Mouse (Mus musculus): Measurements from ENCODE around the gene Plxnc1. TPM values are rescaled to one million over a fixed set of nuclear protein-coding genes. Genes with fewer than 3 reads are reported as not detected.
A peak's percentile ranks its signal among the peaks of the same experiment; 100 is the strongest.

The Plxnc1 gene
- polyA plus RNA-seq, 1 experiment from 2014 or later, result 2.5 TPM

DNA sequence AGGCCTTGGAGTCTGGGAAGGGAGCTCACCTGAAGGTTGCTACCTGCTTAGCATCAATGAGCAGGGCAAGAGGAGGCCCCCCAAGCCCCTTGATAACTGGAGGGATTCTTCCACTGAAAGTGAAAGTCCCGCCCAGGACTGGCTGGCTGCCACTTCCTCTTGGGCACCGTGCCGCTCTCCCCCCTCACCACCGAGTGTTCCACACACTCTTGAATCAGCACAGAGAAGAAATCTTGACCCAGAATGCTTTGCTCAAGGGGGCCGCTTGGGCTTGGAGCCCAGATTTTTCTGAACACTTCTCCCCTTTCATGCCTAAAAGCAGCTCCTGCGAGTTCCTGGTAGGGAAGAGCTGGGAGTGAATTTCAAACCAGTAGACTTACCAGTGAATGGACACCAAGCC lies 115.2 kb downstream of the Plxnc1 start:
- no peaks in the 10 kb centered on the region; the same call in 1 of the 2 replicates for H3K27me3 ChIP-seq
- ATAC-seq (ENCODE audit: insufficient number of reproducible peaks, low FRiP score, low TSS enrichment, low read depth), result peak; percentile 86
- H3K4me3 ChIP-seq (replicated peaks), result no peak overlapping the region
- H3K27ac ChIP-seq (replicated peaks), result peak overlapping the region; percentile 80
- peaks cover 47% of the 10 kb centered on the region for H3K4me1 ChIP-seq
- WGBS, result 16% methylated on average over 6 of the region's 6 CpGs
- H3K36me3 ChIP-seq, result no peaks in the 10 kb centered on the region
- no peaks in the 10 kb centered on the region for H3K9me3 ChIP-seq (replicated peaks)
- H3K9ac ChIP-seq, result no peak overlapping the region
- H3K4me2 ChIP-seq (replicated peaks), result peak overlapping the region; percentile 31

DNA sequence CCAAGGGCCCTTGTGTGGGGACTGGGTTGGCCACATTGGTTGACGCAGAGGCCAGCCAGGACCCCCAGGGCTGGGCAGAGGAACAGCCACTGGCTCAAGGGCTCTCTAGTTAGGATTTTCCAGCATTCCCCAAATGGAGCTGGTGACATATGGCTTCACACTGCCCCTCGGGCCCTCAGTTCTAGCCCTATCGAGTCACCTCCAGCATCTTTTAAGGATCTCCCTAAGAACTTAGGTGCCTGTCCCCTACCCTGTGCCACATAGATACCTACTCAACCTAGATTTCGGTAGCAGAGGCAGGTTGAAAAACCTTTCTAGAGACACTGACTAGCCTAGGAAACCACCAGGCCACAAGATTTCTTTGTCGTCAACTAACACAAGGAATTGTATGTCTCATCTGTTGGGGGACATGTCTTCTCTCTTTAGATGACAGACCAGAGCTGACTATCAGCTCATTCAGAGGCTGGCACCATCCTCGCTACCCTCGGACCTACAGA lies 115.9 kb downstream of the Plxnc1 start:
- Histone ChIP-seq H3K27ac (replicated peaks) (peak overlapping the region; percentile 80; the same call in 1 of the 2 replicates), H3K4me1 (peaks cover 51% of the 10 kb centered on the region), H3K4me2 (replicated peaks) (peak overlapping the region; percentile 31; the same call in 1 of the 2 replicates), H3K27me3 (no peaks in the 10 kb centered on the region; the same call in 1 of the 2 replicates), H3K9me3 (replicated peaks) (no peaks in the 10 kb centered on the region), H3K9ac (no peak overlapping the region), H3K36me3 (no peaks in the 10 kb centered on the region), H3K4me3 (replicated peaks) (no peak overlapping the region)
- no peak for ATAC-seq (ENCODE audit: insufficient number of reproducible peaks, low FRiP score, low TSS enrichment, low read depth)
- WGBS, result 86% methylated on average over 7 of the region's 7 CpGs

DNA sequence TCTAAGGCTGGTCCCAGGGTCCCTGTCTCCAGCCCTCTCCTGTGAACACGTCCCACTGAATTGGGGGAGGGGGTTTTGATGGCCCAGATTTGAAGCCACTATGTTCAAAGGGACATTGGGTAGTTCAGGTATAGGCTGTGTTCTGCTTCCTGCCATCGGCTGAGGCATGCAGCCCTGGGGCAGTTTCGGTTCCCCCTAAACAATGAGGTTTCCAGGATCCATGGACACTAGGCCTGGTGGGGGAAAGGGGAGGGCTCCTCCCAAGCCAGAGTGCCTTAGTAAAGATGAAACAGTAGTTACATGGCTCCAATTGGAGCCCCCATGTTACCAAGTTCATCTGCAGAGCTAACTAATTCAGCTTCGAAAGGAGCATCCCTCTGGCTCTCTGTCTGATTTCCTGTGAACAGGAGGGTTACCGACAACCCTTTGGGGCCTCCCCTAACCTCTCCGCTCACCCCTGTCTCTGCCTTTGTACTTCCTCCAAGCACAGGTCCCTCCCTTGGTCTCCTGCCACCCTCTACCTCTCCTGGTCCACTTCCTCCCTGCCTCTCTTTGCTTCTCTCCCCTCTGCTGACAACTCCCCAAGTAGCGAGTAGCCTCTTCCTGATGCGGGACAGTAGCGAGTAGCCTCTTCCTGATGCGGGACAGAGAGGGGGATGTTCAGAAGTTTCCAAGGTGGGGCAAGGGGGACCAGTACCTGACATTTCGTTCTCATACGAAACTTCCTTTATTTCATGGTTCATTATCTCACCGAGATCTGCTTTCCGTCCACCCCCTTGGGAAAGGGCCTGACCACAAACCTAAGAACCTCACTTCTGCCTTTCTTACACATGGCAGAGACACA lies 116.5 kb downstream of the Plxnc1 start:
- no peaks in the 10 kb centered on the region for H3K36me3 ChIP-seq
- H3K4me2 ChIP-seq (replicated peaks), result no peak overlapping the region
- no peaks in the 10 kb centered on the region; the same call in 1 of the 2 replicates for H3K27me3 ChIP-seq
- no peaks in the 10 kb centered on the region for H3K9me3 ChIP-seq (replicated peaks)
- WGBS, result 75% methylated on average over 14 of the region's 14 CpGs
- peaks cover 58% of the 10 kb centered on the region for H3K4me1 ChIP-seq
- no peak overlapping the region for H3K4me3 ChIP-seq (replicated peaks)
- H3K27ac ChIP-seq (replicated peaks), result no peak overlapping the region
- ATAC-seq (ENCODE audit: insufficient number of reproducible peaks, low FRiP score, low TSS enrichment, low read depth), result no peak
- no peak overlapping the region for H3K9ac ChIP-seq

DNA sequence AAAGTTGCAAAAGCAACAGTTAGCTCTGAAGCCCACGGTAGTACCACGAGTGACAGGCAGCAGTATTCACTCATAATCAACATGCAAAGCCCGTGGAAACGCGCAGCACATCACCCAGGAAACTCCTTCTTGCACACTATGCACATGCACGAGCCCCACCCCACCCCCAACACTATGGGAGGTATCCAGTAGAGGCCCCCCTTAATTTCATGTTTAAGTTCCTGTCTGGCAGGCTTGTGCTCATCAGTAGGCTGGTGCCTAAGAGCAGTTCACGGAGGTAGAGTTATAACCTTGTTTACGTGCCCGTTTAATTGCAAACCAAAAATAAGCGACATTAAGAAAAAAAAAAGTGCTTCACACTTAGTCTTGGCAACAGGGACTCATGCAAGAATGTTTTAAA lies 117.3 kb downstream of the Plxnc1 start:
- Histone ChIP-seq H3K4me3 (replicated peaks) (no peak overlapping the region), H3K27ac (replicated peaks) (no peak overlapping the region), H3K4me1 (peaks cover 58% of the 10 kb centered on the region), H3K36me3 (no peaks in the 10 kb centered on the region), H3K9me3 (replicated peaks) (no peaks in the 10 kb centered on the region), H3K27me3 (no peaks in the 10 kb centered on the region; the same call in 1 of the 2 replicates), H3K4me2 (replicated peaks) (no peak overlapping the region), H3K9ac (no peak overlapping the region)
- no peak for ATAC-seq (ENCODE audit: insufficient number of reproducible peaks, low FRiP score, low TSS enrichment, low read depth)
- WGBS, result 67% methylated on average over 10 of the region's 10 CpGs

DNA sequence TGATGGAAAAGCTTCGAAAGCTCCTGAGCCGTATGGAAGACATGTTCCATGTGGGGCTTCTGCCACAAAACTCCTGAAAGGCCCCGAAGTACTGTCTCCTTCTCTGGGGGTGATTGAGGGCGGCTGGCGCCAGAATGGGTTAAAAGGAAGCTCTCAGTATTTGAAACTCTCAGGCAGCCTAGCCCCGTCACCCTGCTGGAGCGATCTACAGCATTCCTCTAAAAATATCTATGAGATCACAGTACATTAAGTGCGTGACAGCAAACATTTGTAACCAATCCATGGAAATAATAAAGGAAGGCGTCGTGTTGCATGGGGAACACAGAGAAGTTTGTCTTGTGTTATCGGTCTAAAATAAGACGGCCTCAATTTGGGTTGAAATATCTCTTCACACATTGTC lies 118.2 kb downstream of the Plxnc1 start:
- Histone ChIP-seq H3K9ac (no peak overlapping the region), H3K4me2 (replicated peaks) (no peak overlapping the region), H3K27me3 (no peaks in the 10 kb centered on the region; the same call in 1 of the 2 replicates), H3K4me1 (peaks cover 58% of the 10 kb centered on the region), H3K36me3 (no peaks in the 10 kb centered on the region), H3K9me3 (replicated peaks) (no peaks in the 10 kb centered on the region), H3K27ac (replicated peaks) (no peak overlapping the region), H3K4me3 (replicated peaks) (no peak overlapping the region)
- 45% methylated on average over 12 of the region's 12 CpGs for WGBS
- ATAC-seq (ENCODE audit: insufficient number of reproducible peaks, low FRiP score, low TSS enrichment, low read depth), result no peak

DNA sequence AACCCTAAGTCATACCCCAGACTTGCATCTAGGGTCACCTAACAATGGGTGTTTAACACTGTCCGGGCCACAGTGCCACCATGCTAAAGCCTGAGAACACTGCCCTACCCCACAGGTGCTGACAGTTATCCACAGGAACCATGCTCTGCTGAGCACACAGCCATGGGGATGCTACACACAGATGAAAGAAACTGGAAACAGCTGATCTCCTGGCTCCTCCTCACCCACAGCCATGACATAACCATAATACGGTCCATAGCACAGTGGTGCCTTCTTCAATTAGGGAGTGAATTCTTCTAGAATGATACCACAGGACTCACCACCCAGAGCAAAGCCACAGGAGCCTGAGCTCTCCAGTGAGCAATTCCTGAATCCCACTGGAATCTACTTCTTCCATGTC lies 118.7 kb downstream of the Plxnc1 start:
- Histone ChIP-seq H3K27me3 (no peaks in the 10 kb centered on the region; the same call in 1 of the 2 replicates), H3K9ac (no peak overlapping the region), H3K9me3 (replicated peaks) (no peaks in the 10 kb centered on the region), H3K27ac (replicated peaks) (no peak overlapping the region), H3K36me3 (no peaks in the 10 kb centered on the region), H3K4me1 (peaks cover 58% of the 10 kb centered on the region), H3K4me3 (replicated peaks) (no peak overlapping the region), H3K4me2 (replicated peaks) (no peak overlapping the region)
- no peak for ATAC-seq (ENCODE audit: insufficient number of reproducible peaks, low FRiP score, low TSS enrichment, low read depth)
- WGBS, result 71% methylated on average over 2 of the region's 2 CpGs

DNA sequence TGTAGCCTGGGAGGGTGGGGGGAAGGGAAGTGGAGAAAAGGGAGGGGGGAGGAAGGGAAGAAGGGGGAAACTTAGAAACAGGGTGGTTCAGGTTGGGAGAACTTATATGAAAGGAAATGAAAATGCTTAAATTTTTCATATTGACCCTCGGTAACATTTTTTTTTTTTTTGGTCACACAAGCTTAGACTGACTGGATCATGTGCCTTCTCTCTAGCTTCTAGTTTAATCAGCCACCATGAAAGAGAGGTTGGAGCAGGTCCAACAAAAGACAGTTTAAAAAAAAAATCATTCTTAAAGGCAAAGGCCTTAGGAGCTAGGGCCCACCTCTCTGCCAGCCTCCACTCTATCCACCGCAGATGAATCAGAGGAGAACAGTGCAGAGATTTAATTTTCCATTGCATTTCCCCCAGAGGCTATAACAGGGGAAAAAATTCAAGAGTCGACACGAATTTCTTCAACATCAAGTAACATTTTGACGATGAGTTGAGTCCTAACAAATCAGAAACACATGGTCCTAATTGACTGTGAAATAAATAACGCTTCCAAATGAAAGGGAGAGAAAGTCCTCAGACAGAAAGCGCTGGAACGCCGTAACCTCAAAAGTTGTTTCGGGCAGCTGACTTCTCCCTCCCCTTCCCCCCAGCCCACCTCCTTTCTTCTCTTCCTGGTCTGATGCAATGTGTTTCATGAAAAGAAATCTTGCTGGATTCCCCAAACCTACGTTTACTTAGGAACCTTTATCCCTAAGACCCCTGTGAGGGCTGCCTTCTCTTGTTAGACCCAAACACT lies 120.5 kb downstream of the Plxnc1 start:
- H3K27me3 ChIP-seq, result peaks cover 2% of the 10 kb centered on the region
- no peak overlapping the region for H3K9ac ChIP-seq
- H3K4me3 ChIP-seq (replicated peaks), result no peak overlapping the region; the same call in 1 of the 2 replicates
- peak overlapping the region; percentile 40 for H3K4me2 ChIP-seq (replicated peaks)
- H3K36me3 ChIP-seq, result no peaks in the 10 kb centered on the region
- no peaks in the 10 kb centered on the region for H3K9me3 ChIP-seq (replicated peaks)
- peak overlapping the region; percentile 88 for H3K27ac ChIP-seq (replicated peaks)
- peak; percentile 80 for ATAC-seq (ENCODE audit: insufficient number of reproducible peaks, low FRiP score, low TSS enrichment, low read depth)
- 10% methylated on average over 11 of the region's 11 CpGs for WGBS
- H3K4me1 ChIP-seq, result peaks cover 50% of the 10 kb centered on the region

DNA sequence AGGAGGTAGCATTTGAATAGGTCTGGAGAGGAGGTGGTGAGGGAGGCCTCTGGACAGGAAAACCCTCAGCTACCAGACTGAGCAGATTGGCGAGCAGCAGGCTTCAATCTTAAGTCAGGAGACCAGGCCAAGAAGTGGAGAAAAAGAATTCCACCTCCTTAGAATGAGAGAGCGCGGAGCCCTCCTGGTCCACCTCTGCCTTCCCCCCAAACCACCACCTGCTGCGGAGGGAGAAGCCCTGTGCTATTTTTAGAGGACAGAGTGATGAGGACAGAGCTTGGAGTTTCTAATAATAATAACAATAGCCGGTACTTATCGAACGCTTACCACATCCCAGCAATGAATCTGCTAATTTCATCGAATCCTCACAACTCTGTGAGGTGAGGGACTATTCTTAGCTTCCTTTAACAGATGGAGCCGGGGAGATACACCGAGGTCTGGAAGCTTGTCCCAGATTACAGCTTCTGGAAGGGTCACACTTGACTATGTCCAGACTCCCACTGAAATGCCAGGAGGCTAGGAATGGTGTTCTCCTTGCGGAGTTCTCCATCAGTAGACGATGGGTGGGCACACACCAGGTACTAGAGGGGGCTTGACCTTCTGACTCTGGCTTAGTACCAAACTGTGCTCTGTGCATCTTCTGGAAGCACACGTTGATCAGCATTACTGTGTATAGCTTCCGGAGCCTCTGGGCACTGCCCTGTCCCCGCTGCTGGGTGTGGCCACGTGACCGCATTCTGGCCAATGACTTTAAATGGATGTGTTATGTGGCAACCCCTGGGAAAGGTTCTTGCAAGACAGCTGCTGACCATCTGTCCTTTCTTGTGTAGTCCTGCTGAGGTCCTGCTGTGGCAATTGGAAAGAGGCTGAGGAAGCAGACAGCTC lies 125.6 kb downstream of the Plxnc1 start:
- ATAC-seq (ENCODE audit: insufficient number of reproducible peaks, low FRiP score, low TSS enrichment, low read depth), result no peak
- H3K27ac ChIP-seq (replicated peaks), result no peak overlapping the region
- no peaks in the 10 kb centered on the region for H3K36me3 ChIP-seq
- H3K9ac ChIP-seq, result no peak overlapping the region
- peaks cover 9% of the 10 kb centered on the region for H3K4me1 ChIP-seq
- 82% methylated on average over 17 of the region's 17 CpGs for WGBS
- H3K27me3 ChIP-seq, result peaks cover 2% of the 10 kb centered on the region; the same call in 1 of the 2 replicates
- no peak overlapping the region for H3K4me3 ChIP-seq (replicated peaks)
- H3K9me3 ChIP-seq (replicated peaks), result no peaks in the 10 kb centered on the region
- no peak overlapping the region for H3K4me2 ChIP-seq (replicated peaks)

DNA sequence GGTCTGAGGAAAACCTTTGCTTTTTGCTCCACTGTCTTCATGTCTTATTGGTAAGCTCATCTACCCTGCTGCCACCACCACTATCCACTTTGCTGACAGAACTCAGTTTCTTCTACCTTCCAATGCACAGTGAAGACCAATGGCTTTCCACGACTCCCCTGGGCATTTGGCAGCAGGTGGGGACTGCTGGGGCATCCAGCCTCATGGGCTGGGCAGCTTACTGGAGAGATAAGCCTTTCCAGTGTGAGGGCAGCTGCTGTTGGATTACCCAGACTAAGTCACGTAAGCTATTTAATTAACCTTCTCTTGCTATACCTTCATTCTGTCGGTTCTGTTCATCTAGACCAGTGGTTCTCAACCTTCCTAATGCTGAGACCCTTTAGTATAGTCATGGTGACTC lies 126.5 kb downstream of the Plxnc1 start:
- H3K4me2 ChIP-seq (replicated peaks), result no peak overlapping the region
- H3K27ac ChIP-seq (replicated peaks), result no peak overlapping the region
- WGBS, result 80% methylated on average over 3 of the region's 3 CpGs
- H3K27me3 ChIP-seq, result peaks cover 2% of the 10 kb centered on the region; the same call in 1 of the 2 replicates
- H3K9ac ChIP-seq, result no peak overlapping the region
- ATAC-seq (ENCODE audit: insufficient number of reproducible peaks, low FRiP score, low TSS enrichment, low read depth), result no peak
- H3K9me3 ChIP-seq (replicated peaks), result no peaks in the 10 kb centered on the region
- no peaks in the 10 kb centered on the region for H3K36me3 ChIP-seq
- H3K4me1 ChIP-seq, result peaks cover under 1% of the 10 kb centered on the region
- no peak overlapping the region for H3K4me3 ChIP-seq (replicated peaks)

DNA sequence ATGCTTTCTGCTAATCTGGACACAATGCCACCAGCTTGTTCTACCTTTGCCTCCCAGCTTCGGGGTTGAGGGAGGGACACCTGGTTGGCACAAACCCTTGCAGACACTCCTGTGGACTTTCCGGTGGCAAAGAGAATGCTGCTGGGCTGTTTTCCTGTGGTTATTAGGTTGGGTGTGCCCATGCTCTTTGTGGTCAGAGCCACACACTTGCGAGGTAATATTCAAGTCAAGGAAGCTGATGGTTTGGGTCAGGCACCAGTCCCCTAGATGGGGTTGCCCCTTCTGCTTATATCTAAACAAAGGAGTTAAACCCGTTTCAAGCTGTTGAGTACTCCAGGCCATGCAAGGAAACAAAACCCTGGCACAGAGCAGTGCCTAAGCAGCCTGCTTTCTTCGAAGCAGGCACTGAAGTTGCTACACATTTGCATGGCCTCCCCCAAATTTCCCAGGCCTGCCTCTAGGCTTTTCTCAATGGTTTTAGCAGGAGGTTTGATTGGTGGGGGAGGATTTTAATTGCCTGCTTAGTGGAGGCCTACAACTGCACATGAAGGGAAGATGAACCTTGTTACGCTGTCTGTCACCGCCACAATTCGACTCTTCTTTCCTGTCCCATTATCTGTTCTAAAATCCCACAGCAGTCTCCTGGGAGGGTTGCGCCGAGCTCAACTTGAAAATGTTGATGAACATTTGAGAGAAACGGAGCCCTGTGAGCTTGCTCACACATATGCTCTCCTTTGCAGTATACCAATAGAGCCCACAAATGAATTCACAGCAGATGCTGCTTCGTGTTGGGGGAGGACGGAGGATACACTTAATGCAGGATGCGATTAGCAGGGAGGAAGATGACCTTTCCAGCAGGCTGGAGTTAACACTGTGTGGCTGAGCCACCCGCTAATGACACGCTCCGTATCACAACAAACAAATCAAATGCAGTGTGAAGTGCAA lies 132.5 kb downstream of the Plxnc1 start:
- no peak for ATAC-seq (ENCODE audit: insufficient number of reproducible peaks, low FRiP score, low TSS enrichment, low read depth)
- Histone ChIP-seq H3K27ac (replicated peaks) (no peak overlapping the region), H3K27me3 (no peaks in the 10 kb centered on the region), H3K4me1 (no peaks in the 10 kb centered on the region; the same call in 1 of the 2 replicates), H3K36me3 (no peaks in the 10 kb centered on the region), H3K4me2 (replicated peaks) (no peak overlapping the region), H3K9me3 (replicated peaks) (no peaks in the 10 kb centered on the region), H3K9ac (no peak overlapping the region), H3K4me3 (replicated peaks) (no peak overlapping the region)
- 68% methylated on average over 17 of the region's 17 CpGs for WGBS

All from embryonic facial prominence, embryonic 15.5 days (tissue).